Mouse (Mus musculus): ENCODE measurements around the gene Mrnip.
"Not testable (repeated sequence)": the region's sequence is repeated elsewhere in the genome, so short reads cannot be mapped to it uniquely, and the experiment has no call there.

Gene Mrnip

GRCm38 (mm10) chr11:50174111-50174729 is at the start of gene Mrnip:
Mrnip (plus strand) TSS chr11:50174444.
- not testable (repeated sequence) for DNase-seq (ENCODE audit: low spot score in 2 of 2)

- no peak for DNase-seq (ENCODE audit: low spot score in 2 of 2)
Observed at GRCm38 (mm10) chr11:50127781-50128180, 46.5 kb upstream of the Mrnip start.

- DNase-seq (ENCODE audit: low spot score in 2 of 2) = peak; percentile 62 to 91
Observed at GRCm38 (mm10) chr11:50130811-50131766, 43.2 kb upstream of the Mrnip start, which contains the start of gene Tbc1d9b. Tbc1d9b (plus strand) TSS chr11:50131396.

DNA sequence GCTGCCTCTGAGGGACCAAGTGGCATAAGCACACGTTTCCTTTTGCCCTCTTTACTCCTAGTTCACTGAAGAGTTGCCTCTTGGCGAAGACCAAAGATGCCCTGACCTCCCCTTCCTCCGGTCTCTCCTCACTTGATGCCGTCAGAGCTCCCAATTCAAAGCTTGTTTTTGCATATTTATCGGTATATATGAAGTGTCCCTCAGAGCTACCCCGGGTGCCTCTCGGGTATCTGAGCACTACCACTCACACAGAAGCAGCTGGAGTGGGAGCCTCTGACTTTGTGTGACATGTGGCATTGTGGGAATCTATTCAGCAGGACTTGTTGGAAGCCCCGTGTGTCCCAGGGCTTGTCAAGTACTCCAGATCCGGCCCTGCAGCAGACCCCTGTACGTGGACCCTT is 42.4 kb upstream of the Mrnip start:
- no peak for DNase-seq (ENCODE audit: low spot score in 2 of 2)

- DNase-seq (ENCODE audit: low spot score in 2 of 2) = no peak
Observed at GRCm38 (mm10) chr11:50132265-50132664, 42.0 kb upstream of the Mrnip start.

DNA sequence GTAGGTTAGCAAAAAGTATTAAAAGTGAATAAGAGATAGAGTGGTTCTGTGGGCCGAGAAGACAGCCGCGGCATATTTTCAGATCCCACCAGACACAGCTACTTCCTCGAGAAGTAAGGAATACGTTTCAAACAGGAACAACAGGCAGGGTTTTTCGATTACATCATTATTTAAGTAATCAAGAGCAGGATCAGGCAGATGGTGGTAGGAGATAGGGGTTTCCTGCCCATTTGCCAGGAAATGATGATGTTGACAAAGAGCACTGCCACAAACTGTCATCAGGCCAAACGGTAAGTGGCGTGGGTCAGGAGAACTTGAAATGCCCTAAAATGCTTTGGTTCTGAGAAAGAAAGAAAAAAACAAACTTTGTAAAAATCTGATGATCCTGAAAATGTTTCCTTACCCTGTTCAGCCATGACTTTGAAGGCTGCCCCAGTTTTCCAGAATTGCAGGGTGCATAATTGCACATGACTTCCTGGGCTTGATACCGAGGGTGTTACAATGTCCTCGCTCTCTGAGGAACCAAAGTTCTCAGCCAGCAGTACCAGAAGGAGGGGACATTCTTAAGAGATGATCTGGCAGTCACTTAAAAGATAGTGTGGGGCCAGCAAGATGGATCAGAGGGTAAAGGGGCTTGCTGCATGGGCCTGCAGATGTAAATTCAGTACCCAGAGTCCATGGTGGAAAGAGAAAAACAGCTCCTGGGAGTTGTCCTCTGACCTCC is 39.9 kb upstream of the Mrnip start:
- DNase-seq (ENCODE audit: low spot score in 2 of 2) = no peak

DNA sequence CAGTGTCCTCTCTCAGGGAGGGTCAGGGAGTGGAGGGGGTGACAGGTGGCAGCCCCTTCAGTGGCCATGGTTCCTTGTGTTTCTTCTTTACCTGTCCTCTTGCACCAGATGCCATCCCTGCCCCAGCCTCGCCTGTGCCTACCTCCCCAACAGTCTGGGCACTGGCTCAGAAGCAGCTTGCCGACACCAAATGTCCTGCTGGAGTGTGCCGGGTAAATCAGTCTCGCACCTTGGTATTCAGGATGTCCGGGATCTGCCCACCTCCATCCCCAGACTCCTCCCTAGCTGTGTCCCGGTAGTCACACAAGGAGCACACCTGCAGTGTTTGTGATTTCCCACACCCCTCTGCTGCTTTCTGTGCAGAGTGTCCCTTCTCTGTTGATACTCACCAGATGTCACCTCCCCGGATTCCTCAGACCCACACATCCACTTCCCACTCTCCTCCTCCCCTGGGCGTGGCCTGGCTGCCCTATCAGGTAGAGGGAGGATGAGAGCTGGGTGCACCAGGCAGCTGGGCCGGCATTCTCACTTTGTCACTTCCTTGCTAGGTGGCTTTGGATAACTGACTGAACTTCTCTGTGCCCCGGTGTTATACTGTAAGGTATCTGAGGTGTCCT is 35.9 kb upstream of the Mrnip start:
- no peak for DNase-seq (ENCODE audit: low spot score in 2 of 2)

- no peak for DNase-seq (ENCODE audit: low spot score in 2 of 2)
Observed at GRCm38 (mm10) chr11:50139571-50139970, 34.7 kb upstream of the Mrnip start.

DNA sequence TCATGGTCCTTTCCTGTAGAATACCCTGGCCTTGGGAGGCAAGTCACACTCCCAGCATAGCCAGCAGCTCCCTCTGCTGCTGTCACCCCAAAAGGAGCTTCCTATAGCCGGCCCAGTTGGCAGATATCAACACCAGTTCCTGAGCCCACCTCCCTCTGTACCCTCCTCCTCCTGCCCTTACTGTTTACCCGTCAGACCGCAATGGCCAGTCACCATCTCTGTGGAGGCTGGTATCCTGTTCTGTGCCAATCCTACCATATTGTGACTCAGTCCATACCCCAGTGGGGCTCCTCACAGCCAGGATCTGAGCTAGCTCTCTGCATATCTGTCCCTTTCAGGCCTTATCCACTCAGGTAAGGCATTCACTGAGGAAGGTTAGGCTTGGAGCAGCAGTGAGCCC is 28.7 kb upstream of the Mrnip start:
- no peak for DNase-seq (ENCODE audit: low spot score in 2 of 2)

DNA sequence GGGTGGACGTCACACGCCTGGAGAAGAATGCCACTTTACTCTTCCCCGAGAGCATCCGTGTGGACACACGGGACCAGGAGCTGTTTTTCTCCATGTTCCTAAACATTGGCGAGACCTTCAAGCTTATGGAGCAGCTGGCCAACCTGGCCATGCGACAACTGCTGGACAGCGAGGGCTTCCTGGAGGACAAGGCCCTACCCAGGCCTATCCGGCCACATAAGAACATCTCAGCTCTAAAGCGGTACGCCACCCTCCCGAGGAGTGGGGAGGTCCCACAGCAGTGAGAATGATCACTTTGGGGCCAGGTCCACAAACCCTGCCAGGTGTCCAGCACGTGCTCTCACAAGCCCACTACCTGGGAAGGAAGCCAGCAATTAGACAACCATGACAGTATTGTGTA is 28.1 kb upstream of the Mrnip start:
- no peak for DNase-seq (ENCODE audit: low spot score in 2 of 2)

- DNase-seq (ENCODE audit: low spot score in 2 of 2) = no peak
Observed at GRCm38 (mm10) chr11:50147267-50147957, 26.8 kb upstream of the Mrnip start.

- no peak for DNase-seq (ENCODE audit: low spot score in 2 of 2)
Observed at GRCm38 (mm10) chr11:50147958-50148476, 26.2 kb upstream of the Mrnip start.

DNA sequence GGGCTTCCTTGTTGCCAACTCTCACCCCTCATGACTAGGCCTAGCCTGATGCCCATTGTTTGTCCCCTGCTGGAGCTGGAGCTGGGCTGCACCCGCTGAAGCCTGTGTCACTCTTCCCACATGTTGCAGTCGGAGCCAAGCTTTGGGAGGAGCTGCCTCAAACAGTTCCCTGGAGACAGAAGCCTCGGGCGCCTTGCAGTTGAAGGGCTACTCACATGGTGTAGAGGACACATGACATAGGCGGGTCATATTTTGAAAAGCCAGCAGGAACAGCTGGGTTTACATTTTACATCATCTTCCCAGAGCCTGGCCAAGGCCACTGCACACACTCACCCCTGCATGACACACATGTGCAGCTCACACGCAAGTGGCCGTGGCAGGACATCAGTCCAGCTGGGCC is 25.0 kb upstream of the Mrnip start:
- no peak for DNase-seq (ENCODE audit: low spot score in 2 of 2)

DNA sequence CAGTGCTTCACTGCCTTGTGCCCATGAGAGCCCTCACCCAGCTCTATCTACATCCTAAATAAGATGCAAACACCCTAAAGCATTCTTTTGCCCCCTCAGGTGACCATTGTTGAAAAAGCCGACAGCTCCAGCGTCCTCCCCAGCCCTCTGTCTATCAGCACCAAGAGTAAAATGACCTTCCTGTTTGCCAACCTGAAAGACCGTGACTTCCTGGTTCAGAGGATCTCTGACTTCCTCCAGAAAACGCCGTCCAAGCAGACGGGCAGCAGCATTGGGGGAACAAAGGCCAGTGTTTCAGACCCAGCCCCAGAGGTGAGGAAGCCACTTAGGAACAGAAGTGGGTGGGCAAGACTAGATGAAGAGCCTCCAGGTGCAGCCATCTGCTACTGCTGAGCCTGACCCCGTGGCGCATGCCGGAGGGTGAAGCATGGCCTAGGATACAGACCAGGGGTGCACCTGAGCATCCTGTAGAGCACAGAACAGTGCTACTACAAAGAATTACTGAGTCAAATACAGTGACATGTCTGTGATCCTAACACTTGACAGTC is 24.6 kb upstream of the Mrnip start:
- DNase-seq (ENCODE audit: low spot score in 2 of 2) = no peak

DNA sequence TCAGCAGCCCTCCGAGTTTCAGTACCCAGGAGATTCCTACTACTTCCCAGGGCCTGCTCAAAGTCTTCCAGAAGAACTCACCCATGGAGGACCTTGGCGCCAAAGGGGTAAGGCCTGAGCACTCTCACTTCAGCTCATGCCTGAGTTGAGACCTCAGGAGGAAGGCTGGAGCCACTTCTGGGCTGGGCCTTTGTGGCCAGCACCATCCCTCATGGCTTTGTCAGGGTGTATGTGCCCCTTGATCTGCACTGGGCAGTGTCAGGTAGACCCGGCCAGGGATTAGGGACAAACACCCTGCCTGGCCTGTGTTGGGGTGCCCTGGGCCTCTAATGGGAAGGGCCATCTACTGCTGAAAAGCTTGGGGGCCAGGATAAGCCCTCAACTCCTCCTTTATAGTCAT is 22.9 kb upstream of the Mrnip start:
- no peak for DNase-seq (ENCODE audit: low spot score in 2 of 2)

DNA sequence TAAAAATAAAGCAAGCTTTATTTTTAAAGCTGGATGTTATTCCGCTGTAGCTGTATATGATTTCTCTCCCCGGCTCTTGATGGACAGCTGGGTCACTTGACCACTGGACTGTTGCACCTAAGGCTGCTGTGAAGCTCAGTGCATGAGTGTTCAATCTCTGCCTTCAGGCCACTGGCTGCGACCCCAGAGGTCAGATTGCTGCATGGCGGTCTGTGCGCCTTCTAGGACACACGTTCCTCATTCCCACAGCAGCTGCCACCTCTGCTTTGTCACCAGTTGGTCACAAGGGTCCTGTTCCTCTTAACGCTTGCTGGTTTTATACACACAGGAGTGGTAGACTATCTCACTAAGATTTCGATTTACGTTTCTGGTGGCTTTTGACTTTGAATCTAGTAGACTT is 20.1 kb upstream of the Mrnip start:
- DNase-seq (ENCODE audit: low spot score in 2 of 2) = no peak

DNA sequence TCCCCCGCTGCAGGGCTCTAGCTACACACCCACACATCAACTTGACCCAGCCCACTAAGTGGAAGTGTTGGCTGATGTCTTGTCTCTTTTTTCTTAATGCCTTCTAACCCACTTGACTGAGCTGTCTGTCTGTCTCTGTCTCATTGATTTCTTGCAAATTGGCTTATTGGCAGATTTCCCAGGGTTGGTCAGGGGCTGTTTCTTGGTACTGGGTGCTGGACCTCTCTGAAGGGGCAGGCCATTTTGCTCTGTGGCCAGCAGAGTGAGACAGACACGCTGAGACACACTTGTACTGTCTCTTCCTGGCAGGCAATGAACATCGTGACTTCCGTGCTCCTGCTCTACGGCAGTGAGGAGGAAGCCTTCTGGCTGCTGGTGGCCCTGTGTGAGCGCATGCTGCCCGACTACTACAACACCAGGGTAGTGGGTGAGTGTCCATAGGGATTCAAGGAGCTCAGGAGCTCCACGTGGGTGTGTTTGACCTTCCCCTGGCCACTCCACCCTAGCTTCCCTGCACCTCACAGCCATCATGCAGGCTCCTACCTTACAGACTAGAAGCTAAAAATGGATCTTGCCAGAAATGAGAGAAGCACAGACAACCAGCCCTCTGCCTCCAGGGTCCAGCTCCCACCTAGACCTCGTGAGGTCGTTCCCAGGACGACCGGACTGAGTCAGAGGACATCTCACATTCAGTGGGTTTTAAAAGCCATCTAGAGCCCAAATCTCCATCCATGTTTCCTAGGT is 19.3 kb upstream of the Mrnip start:
- DNase-seq (ENCODE audit: low spot score in 2 of 2) = peak in 1 of 2 experiments; percentile 24

GRCm38 (mm10) chr11:50155785-50156184 is 18.5 kb upstream of the Mrnip start:
- no peak for DNase-seq (ENCODE audit: low spot score in 2 of 2)

DNA sequence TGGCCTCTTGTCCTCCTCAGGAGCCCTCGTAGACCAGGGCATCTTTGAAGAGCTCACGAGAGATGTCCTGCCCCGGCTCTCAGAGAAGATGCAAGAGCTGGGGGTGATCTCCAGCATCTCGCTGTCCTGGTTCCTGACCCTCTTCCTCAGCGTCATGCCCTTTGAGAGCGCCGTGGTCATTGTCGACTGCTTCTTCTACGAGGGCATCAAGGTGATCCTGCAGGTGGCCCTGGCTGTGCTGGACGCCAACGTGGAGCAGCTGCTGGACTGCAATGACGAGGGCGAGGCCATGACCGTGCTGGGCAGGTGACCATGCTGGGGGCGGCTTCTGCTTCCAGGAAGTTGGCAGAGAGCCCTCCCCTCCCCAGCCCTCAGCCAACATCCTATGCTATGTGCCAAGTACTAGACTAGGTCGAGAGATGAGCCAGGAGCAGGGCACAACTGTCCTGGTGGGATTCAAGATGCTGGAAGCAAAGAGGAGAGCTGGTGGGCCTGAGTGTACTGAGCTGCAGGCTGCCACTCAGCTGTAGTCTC is 17.5 kb upstream of the Mrnip start:
- DNase-seq (ENCODE audit: low spot score in 2 of 2) = no peak

GRCm38 (mm10) chr11:50158346-50158745 is 15.9 kb upstream of the Mrnip start:
- no peak for DNase-seq (ENCODE audit: low spot score in 2 of 2)
